Mouse (Mus musculus) neural tube, embryonic 14.5 days (tissue): ENCODE measurements around the gene Gm10717. TPM values are rescaled to one million over a fixed set of nuclear protein-coding genes. Genes with fewer than 3 reads are reported as not detected.
"Not testable (repeated sequence)": the region's sequence is repeated elsewhere in the genome, so short reads cannot be mapped to it uniquely, and the experiment has no call there.

Experiments used
- ATAC-seq: fragments of 200-750 bp; cut with Nextera tagmentation; 2 replicates; pipeline ENCODE4 v1.8.0; 2017; ENCODE audit warnings: low read depth, mild to moderate bottlenecking, moderate TSS enrichment, moderate library complexity
- H3K27ac ChIP-seq: fragments of 300-500 bp; sonication (generic); 2 replicates; pipeline ENCODE4 v1.5.1; 2014; ENCODE audit warnings: low read depth, mild to moderate bottlenecking, control low read depth, low read length, moderate library complexity, mixed read lengths
- H3K27me3 ChIP-seq: fragments of 300-500 bp; sonication (generic); 2 replicates; pipeline ENCODE4 v1.6.1; 2014; ENCODE audit warnings: low read length; ENCODE audit not compliant: control insufficient read depth, insufficient read depth
- H3K36me3 ChIP-seq: fragments of 300-500 bp; sonication (generic); 2 replicates; pipeline ENCODE4 v1.6.1; 2014; ENCODE audit warnings: low read length, mixed read lengths; ENCODE audit not compliant: control insufficient read depth, insufficient read depth
- H3K4me1 ChIP-seq: fragments of 300-500 bp; sonication (generic); 2 replicates; pipeline ENCODE4 v1.6.1; 2014; ENCODE audit warnings: low read length; ENCODE audit not compliant: control insufficient read depth, insufficient read depth
- H3K4me2 ChIP-seq: fragments of 300-500 bp; sonication (generic); 2 replicates; pipeline ENCODE4 v1.6.1; 2014; ENCODE audit warnings: mild to moderate bottlenecking, low read depth, low read length, control low read depth
- H3K4me3 ChIP-seq: fragments of 300-500 bp; sonication (generic); 2 replicates; pipeline ENCODE4 v1.5.1; 2014; ENCODE audit warnings: low read depth, low read length, control low read depth, mixed read lengths
- H3K9ac ChIP-seq: fragments of 300-500 bp; sonication (generic); replicated peaks from 2 replicates; pipeline ENCODE4 v1.6.1; 2014; ENCODE audit warnings: low read depth, mild to moderate bottlenecking, control low read depth, low read length, mixed read lengths
- H3K9me3 ChIP-seq: fragments of 300-500 bp; sonication (generic); 2 replicates; pipeline ENCODE4 v1.6.1; 2016; ENCODE audit warnings: low read length; ENCODE audit not compliant: control insufficient read depth
- WGBS: fragments of 180-500 bp; shearing (Covaris S2); extraction: QIAGEN DNeasy Blood & Tissue Kit; methylation state at CpG from one replicate; pipeline ENCODE4 v1.1.7; 2014; 5-methylcytosine and 5-hydroxymethylcytosine counted together
- polyA plus RNA-seq: library from polyadenylated mRNA; unstranded; fragments of >200 nt; fragmentation: Nextera tagmentation; extraction: Ambion mirVana; gene quantifications from 2 replicates; pipeline ENCODE4 v1.2.1, GENCODE M21; 2014

The Gm10717 gene
- polyA plus RNA-seq, 1 experiment from 2014 or later, result not detected

DNA sequence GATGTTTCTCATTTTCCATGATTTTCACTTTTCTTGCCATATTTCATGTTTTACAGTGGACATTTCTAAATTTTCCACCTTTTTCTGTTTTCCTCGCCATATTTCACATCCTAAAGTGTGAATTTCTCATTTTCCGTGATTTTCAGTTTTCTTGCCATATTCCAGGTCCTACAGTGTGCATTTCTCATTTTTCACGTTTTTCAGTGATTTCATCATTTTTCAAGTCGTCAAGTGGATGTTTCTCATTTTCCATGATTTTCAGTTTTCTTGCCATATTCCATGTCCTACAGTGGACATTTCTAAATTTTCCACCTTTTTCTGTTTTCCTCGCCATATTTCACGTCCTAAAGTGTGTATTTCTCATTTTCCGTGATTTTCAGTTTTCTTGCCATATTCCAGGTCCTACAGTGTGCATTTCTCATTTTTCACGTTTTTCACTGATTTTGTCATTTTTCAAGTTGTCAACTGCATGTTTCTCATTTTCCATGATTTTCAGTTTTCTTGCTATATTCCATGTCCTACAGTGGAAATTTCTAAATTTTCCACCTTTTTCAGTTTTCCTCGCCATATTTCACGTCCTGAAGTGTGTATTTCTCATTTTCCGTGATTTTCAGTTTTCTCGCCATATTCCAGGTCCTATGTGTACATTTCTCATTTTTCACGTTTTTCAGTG lies 1.8 kb upstream of the Gm10717 start, which contains the start of gene Gm10718:
Gm10718 (plus strand) TSS at position 236 of the 673 bp plus-strand sequence.
- not testable (repeated sequence) for H3K27ac ChIP-seq, H3K4me3 ChIP-seq, H3K4me2 ChIP-seq, ATAC-seq, H3K36me3 ChIP-seq, H3K9ac ChIP-seq, H3K9me3 ChIP-seq, H3K27me3 ChIP-seq, H3K4me1 ChIP-seq
- WGBS, result 70% methylated on average over 9 of the region's 13 CpGs

DNA sequence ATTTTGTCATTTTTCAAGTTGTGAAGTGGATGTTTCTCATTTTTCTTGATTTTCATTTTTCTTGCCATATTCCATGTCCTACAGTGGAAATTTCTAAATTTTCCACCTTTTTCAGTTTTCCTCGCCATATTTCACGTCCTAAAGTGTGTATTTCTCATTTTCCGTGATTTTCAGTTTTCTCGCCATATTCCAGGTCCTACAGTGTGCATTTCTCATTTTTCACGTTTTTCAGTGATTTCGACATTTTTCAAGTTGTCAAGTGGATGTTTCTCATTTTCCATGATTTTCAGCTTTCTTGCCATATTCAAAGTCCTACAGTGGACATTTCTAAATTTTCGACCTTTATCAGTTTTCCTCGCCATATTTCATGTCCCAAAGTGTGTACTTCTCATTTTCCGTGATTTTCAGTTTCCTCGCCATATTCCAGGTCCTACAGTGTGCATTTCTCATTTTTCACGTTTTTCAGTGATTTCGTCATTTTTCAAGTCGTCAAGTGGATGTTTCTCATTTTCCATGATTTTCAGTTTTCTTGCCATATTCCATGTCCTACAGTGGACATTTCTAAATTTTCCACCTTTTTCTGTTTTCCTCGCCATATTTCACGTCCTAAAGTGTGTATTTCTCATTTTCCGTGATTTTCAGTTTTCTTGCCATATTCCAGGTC lies 1.1 kb upstream of the Gm10717 start:
- not testable (repeated sequence) for H3K27ac ChIP-seq, H3K4me3 ChIP-seq, H3K27me3 ChIP-seq, H3K9me3 ChIP-seq, ATAC-seq, H3K36me3 ChIP-seq, H3K4me2 ChIP-seq, H3K9ac ChIP-seq, H3K4me1 ChIP-seq
- WGBS, result 68% methylated on average over 15 of the region's 16 CpGs

DNA sequence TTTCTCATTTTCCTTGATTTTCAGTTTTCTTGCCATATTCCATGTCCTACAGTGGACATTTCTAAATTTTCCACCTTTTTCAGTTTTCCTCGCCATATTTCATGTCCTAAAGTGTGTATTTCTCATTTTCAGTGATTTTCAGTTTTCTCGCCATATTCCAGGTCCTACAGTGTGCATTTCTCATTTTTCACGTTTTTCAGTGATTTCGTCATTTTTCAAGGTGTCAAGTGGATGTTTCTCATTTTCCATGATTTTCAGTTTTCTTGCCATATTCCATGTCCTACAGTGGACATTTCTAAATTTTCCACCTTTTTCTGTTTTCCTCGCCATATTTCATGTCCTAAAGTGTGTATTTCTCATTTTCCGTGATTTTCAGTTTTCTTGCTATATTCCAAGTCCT lies 436 bp downstream of the Gm10717 start:
- not testable (repeated sequence) for H3K27me3 ChIP-seq, H3K4me2 ChIP-seq, H3K4me3 ChIP-seq, H3K27ac ChIP-seq, H3K36me3 ChIP-seq, H3K9me3 ChIP-seq, H3K9ac ChIP-seq, ATAC-seq, H3K4me1 ChIP-seq
- WGBS, result 68% methylated on average over 4 of the region's 6 CpGs

DNA sequence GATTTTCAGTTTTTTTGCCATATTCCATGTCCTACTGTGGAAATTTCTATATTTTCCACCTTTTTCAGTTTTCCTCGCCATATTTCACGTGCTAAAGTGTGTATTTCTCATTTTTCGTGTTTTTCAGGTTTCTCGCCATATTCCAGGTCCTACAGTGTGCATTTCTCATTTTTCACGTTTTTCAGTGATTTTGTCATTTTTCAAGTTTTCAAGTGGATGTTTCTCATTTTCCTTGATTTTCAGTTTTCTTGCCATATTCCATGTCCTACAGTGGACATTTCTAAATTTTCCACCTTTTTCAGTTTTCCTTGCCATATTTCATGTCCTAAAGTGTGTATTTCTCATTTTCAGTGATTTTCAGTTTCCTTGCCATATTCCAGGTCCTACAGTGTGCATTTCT lies 919 bp downstream of the Gm10717 start:
- not testable (repeated sequence) for H3K4me2 ChIP-seq, H3K9me3 ChIP-seq, H3K4me3 ChIP-seq, H3K4me1 ChIP-seq, H3K36me3 ChIP-seq, ATAC-seq, H3K27me3 ChIP-seq, H3K9ac ChIP-seq, H3K27ac ChIP-seq
- WGBS, result 67% methylated on average over 5 of the region's 5 CpGs

DNA sequence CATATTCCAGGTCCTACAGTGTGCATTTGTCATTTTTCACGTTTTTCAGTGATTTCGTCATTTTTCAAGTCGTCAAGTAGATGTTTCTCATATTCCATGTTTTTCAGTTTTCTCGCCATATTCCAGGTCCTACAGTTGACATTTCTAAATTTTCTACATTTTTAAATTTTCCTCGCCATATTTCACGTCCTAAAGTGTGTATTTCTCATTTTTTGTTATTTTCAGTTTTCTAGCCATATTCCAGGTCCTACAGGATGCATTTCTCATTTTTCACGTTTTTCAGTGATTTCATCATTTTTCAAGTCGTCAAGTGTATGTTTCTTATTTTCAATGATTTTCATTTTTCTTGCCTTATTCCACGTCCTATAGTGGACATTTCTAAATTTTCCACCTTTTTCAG lies 1.5 kb downstream of the Gm10717 start:
- not testable (repeated sequence) for H3K27ac ChIP-seq, H3K4me2 ChIP-seq, H3K36me3 ChIP-seq, H3K9me3 ChIP-seq, H3K27me3 ChIP-seq, ATAC-seq, H3K4me1 ChIP-seq, H3K4me3 ChIP-seq, H3K9ac ChIP-seq
- 69% methylated on average over 9 of the region's 9 CpGs for WGBS

DNA sequence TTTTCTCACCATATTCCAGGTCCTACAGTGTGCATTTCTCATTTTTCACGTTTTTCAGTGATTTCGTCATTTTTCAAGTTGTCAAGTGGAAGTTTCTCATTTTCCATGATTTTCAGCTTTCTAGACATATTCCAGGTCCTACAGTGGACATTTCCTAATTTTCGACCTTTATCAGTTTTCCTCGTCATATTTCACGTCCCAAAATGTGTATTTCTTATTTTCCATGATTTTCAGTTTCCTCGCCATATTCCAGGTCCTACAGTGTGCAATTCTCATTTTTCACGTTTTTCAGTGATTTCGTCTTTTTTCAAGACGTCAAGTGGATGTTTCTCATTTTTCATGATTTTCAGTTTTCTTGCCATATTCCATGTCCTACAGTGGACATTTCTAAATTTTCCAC lies 2.0 kb downstream of the Gm10717 start:
- not testable (repeated sequence) for ATAC-seq, H3K4me3 ChIP-seq
- WGBS, result 79% methylated on average over 9 of the region's 9 CpGs

DNA sequence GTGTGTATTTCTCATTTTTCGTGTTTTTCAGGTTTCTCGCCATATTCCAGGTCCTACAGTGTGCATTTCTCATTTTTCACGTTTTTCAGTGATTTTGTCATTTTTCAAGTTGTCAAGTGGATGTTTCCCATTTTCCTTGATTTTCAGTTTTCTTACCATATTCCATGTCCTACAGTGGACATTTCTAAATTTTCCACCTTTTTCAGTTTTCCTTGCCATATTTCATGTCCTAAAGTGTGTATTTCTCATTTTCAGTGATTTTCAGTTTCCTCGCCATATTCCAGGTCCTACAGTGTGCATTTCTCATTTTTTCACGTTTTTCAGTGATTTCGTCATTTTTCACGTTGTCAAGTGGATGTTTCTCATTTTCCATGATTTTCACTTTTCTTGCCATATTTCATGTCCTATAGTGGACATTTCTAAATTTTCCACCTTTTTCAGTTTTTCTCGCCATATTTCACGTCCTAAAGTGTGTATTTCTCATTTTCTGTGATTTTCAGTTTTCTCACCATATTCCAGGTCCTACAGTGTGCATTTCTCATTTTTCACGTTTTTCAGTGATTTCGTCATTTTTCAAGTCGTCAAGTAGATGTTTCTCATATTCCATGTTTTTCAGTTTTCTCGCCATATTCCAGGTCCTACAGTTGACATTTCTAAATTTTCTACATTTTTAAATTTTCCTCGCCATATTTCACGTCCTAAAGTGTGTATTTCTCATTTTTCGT lies 4.2 kb downstream of the Gm10717 start:
- 68% methylated on average over 12 of the region's 16 CpGs for WGBS
- not testable (repeated sequence) for H3K36me3 ChIP-seq, H3K27ac ChIP-seq, ATAC-seq, H3K27me3 ChIP-seq, H3K4me2 ChIP-seq, H3K9me3 ChIP-seq, H3K9ac ChIP-seq, H3K4me3 ChIP-seq, H3K4me1 ChIP-seq

More for the DNA sequence above, 2.0 kb downstream of the Gm10717 start:
- not testable (repeated sequence) for H3K4me2 ChIP-seq, H3K27ac ChIP-seq, H3K9ac ChIP-seq, H3K4me1 ChIP-seq, H3K9me3 ChIP-seq, H3K27me3 ChIP-seq, H3K36me3 ChIP-seq

DNA sequence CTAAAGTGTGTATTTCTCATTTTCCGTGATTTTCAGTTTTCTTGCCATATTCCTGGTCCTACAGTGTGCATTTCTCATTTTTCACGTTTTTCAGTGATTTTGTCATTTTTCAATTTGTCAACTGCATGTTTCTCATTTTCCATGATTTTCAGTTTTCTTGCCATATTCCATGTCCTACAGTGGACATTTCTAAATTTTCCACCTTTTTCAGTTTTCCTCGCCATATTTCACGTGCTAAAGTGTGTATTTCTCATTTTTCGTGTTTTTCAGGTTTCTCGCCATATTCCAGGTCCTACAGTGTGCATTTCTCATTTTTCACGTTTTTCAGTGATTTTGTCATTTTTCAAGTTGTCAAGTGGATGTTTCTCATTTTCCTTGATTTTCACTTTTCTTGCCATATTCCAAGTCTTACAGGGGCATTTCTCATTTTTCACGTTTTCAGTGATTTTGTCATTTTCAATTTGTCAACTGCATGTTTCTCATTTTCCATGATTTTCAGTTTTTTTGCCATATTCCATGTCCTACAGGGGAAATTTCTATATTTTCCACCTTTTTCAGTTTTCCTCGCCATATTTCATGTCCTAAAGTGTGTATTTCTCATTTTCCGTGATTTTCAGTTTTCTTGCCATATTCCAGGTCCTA lies 5.6 kb downstream of the Gm10717 start:
- H3K27me3 ChIP-seq, H3K9me3 ChIP-seq, ATAC-seq, H3K36me3 ChIP-seq, H3K4me2 ChIP-seq, H3K9ac ChIP-seq, H3K4me3 ChIP-seq, H3K27ac ChIP-seq, H3K4me1 ChIP-seq: not testable (repeated sequence)
- 63% methylated on average over 2 of the region's 10 CpGs for WGBS

DNA sequence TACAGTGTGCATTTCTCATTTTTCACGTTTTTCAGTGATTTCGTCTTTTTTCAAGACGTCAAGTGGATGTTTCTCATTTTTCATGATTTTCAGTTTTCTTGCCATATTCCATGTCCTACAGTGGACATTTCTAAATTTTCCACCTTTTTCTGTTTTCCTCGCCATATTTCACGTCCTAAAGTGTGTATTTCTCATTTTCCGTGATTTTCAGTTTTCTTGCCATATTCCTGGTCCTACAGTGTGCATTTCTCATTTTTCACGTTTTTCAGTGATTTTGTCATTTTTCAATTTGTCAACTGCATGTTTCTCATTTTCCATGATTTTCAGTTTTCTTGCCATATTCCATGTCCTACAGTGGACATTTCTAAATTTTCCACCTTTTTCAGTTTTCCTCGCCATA lies 9.1 kb downstream of the Gm10717 start, which contains the start of gene Gm17535:
Gm17535 (plus strand) TSS at position 301 of the 400 bp plus-strand sequence.
- not testable (repeated sequence) for H3K27me3 ChIP-seq, H3K9ac ChIP-seq, H3K27ac ChIP-seq, H3K4me3 ChIP-seq, H3K36me3 ChIP-seq, ATAC-seq, H3K4me2 ChIP-seq, H3K4me1 ChIP-seq, H3K9me3 ChIP-seq
- WGBS, result no CpG with 5 or more reads among the region's 8 CpGs
